Mouse (Mus musculus) retina, postnatal 1 day (tissue): Measurements from ENCODE around the gene Pkd1l3.

ENCODE experiments used
- DNase-seq: peaks from one replicate; pipeline ENCODE4 v3.0.0-alpha.2; 2012

The Pkd1l3 gene

GRCm38 (mm10) chr8:109614243-109615210, at the start of gene Pkd1l3:
Gene Pkd1l3 (plus strand): TSS chr8:109614517.
- no peak for DNase-seq

GRCm38 (mm10) chr8:109564766-109565165, 49.6 kb upstream of the Pkd1l3 start:
- DNase-seq: no peak

DNA sequence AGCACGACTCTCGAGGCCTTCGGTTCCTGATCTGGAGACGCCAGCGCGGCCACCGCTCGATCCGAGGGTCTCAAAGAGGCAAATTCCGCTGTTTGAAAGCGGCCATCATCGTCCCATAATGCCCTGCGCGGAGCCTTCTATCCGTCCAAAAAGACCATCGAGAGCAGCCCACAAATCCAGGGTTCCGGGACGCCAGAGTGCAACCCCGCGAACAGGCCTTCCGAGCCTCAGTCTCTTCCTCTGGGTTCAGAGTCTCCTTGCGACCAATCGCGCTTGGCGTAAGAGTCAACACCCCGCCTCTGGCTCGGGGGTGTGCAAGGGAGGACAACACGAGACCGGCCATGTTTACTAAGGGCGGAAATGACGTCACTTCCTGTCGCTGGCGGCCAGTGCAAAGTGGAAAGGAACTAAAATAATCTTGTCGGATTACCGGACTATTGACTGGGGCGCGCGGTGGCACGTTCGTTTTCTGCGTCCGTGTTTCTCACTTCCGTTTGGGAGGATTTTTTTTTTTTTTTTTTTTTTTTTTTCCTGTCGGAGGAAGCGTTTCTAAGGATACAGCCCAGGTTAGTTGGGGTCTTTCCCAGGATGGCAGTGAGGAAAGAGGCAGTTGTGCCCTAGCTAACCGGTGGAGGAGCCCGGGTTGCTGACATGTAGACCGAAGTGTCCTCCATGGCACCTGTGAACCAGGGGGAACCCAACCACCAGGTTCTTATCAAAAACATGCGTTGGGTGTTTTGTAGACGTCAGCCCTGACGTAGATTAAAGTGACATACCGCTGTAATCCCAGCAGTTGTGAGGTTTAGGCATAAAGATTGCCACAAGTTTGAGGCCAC, 48.6 kb upstream of the Pkd1l3 start, which contains the start of the genes Dhx38 and Txnl4b:
Gene Dhx38, minus strand, starts transcription at position 364 of the 836 bp plus-strand sequence.
Gene Txnl4b, plus strand, starts transcription at position 395 of the 836 bp plus-strand sequence.
- peak; percentile 100 for DNase-seq

DNA sequence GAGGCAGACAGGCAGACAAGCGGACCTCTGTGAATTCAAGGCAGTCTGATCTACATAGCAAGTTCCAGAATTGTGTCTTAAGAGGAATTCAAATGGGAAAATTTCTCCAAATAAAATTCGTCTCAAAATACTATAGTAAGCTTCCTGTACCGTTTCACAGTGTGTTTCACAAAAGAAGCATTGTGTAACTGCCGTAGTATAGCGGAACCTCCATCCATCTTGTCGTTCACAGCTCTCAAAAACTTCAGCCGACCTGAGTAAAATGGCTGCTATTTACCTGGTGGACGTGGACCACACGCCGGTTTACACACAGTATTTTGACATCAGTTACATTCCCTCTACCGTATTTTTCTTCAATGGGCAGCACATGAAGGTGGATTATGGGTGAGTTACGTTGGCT, 43.2 kb upstream of the Pkd1l3 start:
- no peak for DNase-seq

DNA sequence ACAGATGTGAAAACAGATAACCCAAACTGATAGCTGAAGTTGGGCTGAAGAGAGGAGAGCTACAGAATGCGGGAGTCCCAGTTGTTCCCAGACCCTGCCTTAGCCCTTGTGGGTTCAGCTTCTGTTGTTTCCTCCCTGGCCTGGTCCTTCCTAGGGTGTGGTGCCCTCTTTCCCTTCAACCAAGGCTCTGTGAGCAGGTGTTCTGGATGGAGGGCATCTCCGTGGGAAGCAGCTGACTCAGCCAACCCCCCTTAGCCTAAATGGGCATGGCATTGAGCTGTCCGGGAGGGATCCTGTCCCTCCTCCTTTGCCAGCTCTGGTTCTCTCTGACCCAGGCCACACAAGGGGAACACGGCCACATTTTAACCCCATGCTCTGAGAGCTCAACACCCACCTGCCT, 38.0 kb upstream of the Pkd1l3 start:
- DNase-seq: no peak

GRCm38 (mm10) chr8:109578900-109579301, 35.4 kb upstream of the Pkd1l3 start, which contains the start of gene Hp:
Gene Hp (minus strand): TSS chr8:109579172.
- no peak for DNase-seq

DNA sequence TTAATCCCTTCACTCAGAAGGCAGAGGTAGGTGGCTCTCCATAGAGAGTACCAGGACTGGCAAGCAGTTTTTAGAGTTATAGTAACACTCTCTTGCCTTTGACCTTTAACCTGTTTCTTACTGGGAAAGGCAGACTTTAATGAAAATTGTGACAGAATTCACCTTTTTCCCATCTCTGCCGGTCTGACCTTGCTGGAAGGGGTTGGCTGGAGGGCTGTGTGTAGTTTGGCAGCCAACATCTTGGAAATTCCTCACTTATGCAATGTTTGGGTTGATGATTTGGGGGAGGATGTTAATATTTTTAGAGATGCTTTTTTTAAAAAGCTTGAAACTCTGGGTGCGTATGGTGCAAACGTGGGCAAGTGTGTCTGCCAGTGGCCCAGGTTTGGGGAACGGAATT, 30.0 kb upstream of the Pkd1l3 start:
- no peak for DNase-seq

GRCm38 (mm10) chr8:109584830-109585229, 29.5 kb upstream of the Pkd1l3 start:
- no peak for DNase-seq

DNA sequence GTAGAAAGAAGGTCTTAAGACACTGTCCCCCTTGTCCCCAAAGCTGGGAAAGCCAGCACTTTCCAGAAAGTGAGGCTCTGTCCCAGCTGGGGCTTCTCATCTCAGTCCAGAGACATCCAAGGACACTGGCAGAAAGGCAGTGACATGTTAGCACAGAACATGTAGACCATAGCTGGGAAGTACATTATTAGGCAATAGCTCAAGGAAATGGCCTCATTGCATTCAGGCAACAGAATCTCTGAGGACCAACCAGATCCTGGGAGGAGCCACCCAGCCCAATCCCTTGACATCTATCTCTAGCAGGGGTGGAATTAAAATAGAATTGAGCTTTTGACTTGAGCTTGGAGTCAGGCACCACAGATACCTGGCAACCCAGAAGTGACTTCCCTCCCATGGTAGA, 28.7 kb upstream of the Pkd1l3 start:
- DNase-seq: no peak

GRCm38 (mm10) chr8:109586972-109587504, 27.3 kb upstream of the Pkd1l3 start:
- DNase-seq: no peak

DNA sequence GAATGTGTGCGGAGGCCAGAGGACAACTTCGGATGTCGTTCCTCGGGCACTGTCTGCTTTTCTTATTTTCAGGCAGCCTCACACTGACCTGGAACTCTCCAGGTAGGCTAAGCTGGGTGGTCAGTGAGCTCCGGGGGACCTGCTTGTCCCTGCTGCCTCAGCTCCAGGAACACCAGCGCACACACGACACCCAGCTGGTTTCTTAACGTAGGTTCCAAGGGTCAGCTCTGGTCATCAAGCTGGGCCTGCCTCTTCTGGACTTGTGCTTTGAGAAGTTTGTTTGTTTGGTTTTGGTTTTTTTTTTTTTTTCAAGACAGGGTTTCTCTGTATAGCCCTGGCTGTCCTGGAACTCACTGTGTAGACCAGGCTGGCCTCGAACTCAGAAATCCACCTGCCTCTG, 23.4 kb upstream of the Pkd1l3 start:
- DNase-seq: no peak

DNA sequence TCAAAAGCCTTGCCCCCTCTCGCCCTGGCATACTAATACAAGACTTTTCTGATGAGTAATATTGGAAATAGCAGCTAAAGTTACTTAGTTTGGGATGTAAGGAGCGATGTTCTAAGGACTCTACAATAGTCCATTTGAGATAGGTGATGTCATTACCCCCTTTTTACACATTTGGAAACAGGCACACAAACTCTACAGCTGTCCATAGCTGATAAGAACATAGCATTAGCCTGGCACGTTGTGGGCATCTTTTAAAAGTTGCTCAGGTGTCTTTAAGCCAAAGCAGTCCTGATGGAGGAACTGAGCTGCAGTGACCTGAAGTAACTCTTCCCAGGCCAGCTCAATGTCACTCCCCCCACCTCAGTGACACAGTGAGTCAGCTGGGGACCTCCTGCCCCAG, 22.9 kb upstream of the Pkd1l3 start:
- DNase-seq: no peak

- DNase-seq: no peak
These were observed 22.2 kb upstream of the Pkd1l3 start for GRCm38 (mm10) chr8:109592164-109592563.

- peak; percentile 47 for DNase-seq
These were observed 21.1 kb upstream of the Pkd1l3 start for GRCm38 (mm10) chr8:109593117-109593788.

DNA sequence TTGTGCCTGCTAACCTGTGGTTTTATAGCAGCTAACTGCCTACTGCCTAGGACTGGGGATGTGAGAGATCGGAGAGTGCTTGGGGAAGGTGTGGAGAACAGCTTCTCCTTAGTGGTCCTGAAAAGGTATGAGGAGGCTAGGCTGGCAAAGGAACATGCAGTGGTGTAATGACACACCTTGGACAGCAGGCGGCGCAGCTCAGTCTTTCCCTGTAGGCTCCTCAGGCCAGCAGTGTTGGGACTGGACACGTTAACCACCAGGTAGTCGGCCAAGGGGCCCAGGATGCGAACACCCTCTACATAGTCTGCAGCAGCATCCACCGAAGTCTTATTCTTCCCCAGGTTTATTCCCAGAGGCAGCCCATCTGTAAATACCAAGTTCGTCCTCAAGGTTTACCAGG, 18.5 kb upstream of the Pkd1l3 start:
- DNase-seq: peak; percentile 62

- no peak for DNase-seq
These were observed 7.6 kb upstream of the Pkd1l3 start for GRCm38 (mm10) chr8:109606725-109607124.

GRCm38 (mm10) chr8:109607650-109608049, 6.7 kb upstream of the Pkd1l3 start:
- DNase-seq: peak; percentile 15

DNA sequence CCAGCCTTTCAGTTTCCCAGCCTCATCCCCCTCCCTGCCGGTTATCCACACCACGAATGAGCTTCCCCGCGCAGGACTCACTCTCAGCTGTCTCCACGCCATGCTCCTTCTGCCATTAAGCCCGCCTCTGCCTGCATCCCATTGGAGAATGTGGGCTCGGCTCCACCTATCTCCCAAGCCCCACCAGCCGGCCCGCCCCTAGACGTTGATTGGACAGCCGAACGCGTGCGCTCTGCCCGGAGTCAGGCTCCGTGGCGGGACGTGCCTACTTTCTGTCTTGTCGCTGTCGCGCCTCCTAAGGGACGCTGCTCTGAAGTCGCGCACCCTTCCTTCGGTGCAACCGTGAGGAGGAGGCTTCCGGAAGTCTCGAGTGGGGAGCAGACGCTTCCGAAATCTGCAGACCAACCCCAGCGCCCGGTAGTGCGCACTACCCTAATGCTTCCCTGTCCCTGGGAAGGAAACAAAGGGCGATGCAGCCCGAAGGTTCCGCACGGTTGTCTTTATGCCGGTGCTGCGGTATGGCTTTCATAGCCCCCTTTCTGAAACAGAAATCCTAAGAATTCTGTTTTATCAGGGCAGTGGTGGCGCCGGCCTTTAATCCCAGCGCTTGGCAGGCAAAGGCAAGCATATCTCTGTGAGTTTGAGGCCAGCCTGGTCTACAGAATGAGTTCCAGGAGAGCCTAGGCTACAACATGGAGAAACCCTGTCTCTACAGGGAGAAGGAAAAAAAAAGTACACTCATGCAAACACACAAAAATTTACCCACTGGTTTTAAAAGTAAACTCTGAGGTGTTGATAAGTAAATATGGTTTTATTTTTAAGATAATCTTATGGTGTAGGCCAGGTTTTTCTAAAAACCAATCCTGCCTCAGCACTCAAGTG, 5.8 kb upstream of the Pkd1l3 start, which contains the start of gene Dhodh:
Gene Dhodh, minus strand, starts transcription at position 403 of the 882 bp plus-strand sequence.
- peak; percentile 98 for DNase-seq

DNA sequence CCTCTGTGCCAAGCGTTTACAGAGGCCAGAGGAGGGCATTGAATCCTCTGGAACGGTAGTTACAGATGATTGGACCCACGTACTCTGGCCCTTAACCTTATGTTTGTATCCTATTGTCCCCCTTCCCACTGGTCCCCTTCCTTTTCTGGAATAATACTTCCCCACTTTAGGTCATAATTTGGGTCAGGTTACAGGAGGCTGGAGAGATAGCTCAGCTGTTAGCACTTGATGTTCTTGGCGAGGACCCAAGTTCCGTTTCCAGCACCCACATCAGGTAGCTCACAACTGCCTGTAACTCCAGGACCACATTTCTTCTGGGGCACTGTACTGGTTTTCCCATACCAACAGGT, 5.2 kb upstream of the Pkd1l3 start:
- DNase-seq: no peak

GRCm38 (mm10) chr8:109615569-109615968, 1.3 kb downstream of the Pkd1l3 start:
- DNase-seq: no peak

DNA sequence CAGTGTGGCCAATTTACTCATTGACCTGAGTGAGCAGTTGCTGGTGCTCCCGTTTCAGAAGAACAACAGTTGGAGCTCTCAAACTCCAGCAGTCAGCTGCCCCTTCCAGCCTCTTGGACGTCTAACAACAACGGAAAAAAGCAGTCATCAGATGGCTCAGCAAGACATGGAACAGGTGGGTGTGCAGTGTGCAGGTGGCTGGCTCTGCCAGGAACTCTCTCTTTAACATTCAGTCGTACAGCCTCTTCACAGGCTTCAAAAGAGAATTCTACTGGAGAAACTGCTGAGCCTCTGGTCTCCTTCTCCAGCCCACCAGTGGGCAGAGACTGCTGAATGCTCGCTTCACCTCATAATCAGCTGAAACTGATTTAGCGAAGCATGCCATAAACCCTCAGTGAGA, 14.3 kb downstream of the Pkd1l3 start:
- no peak for DNase-seq

- DNase-seq: no peak
These were observed 18.2 kb downstream of the Pkd1l3 start for GRCm38 (mm10) chr8:109632498-109632897.
